Mouse (Mus musculus) C2C12 (cell line): ENCODE measurements around the gene Uimc1.

Experiments
- CEBPB ChIP-seq: IDR thresholded peaks from one replicate; pipeline ENCODE4 v1.6.1; 2011; ENCODE audit warnings: low read depth, mild to moderate bottlenecking, control low read depth, moderate library complexity
- CTCF ChIP-seq: IDR thresholded peaks from one replicate; pipeline ENCODE4 v1.5.1; 2011; ENCODE audit not compliant: control insufficient read depth, insufficient read depth, insufficient read length
- FOSL1 ChIP-seq: IDR thresholded peaks from one replicate; pipeline ENCODE4 v1.8.0; 2011; ENCODE audit warnings: mild to moderate bottlenecking, low read length; ENCODE audit not compliant: poor library complexity, insufficient read depth, severe bottlenecking
- MAX ChIP-seq: IDR thresholded peaks from one replicate; pipeline ENCODE4 v1.6.1; 2011; ENCODE audit warnings: mild to moderate bottlenecking, control low read depth
- MYOD1 ChIP-seq: IDR thresholded peaks from one replicate; pipeline ENCODE4 v1.6.1; 2011; ENCODE audit warnings: low read depth; ENCODE audit not compliant: control insufficient read depth, insufficient read length
- MYOG ChIP-seq: IDR thresholded peaks from one replicate; pipeline ENCODE4 v1.6.1; 2011; ENCODE audit not compliant: control insufficient read depth, insufficient read length; ENCODE audit errors: extremely low read depth
- USF1 ChIP-seq: IDR thresholded peaks from one replicate; pipeline ENCODE4 v1.6.1; 2011; ENCODE audit warnings: low read depth, mild to moderate bottlenecking, control low read depth, moderate library complexity

- no peak for TF ChIP-seq MYOG
- TF ChIP-seq CTCF: no peak
- no peak for TF ChIP-seq USF1
- no peak for TF ChIP-seq CEBPB
- no peak for TF ChIP-seq MAX
- TF ChIP-seq FOSL1: no peak
- no peak for TF ChIP-seq MYOD1
Observed at GRCm38 (mm10) chr13:55047706-55048105, 52.4 kb downstream of the Uimc1 start.
